19 mouse cellular contexts compared by ENCODE assay signal in genomic region chr2:93902680-93903305, GRCm38 (mm10). TPM values are rescaled to one million over a fixed set of nuclear protein-coding genes. Genes with fewer than 3 reads are reported as not detected.
A peak's percentile ranks its signal among the peaks of the same experiment; 100 is the strongest.
DNase-seq lines count a peak whose midpoint lies in the region; TF ChIP-seq lines count a peak whose summit lies in the region.
"Had no signal": no experiment of that assay in that cellular context is flagged by ENCODE, and none has a peak within 500 bp of the region (broad histone marks: within the 10 kb centered on the region; RNA-seq: fewer than 3 reads in every experiment).

No protein-coding gene starts in this region.

- H3ac ChIP-seq in myocyte (ENCODE audit: control insufficient read depth, insufficient read length): no peak overlapping the region

- peak; percentile 10 to 22 for DNase-seq in heart, adult 18-20 months
- no peak for DNase-seq in heart, adult 9 months (ENCODE audit: low spot score in 2 of 2)
- peak; percentile 87 for DNase-seq in 3T3-L1 (ENCODE audit: low read depth, low spot score)
- DNase-seq in MN1 (ENCODE audit: low spot score): peak; percentile 49
- DNase-seq in cerebellum, adult 11-12 months: no peak
- DNase-seq in kidney, postnatal 14 days: no peak
- DNase-seq: adrenal gland, adult 8-10 months; liver, postnatal 0 days had no signal

- peak overlapping the region; percentile 62 for H3K4me2 ChIP-seq in myocyte (ENCODE audit: low read depth)
- H3K4me2 ChIP-seq: embryonic facial prominence, embryonic 15.5 days; heart, embryonic 15.5 days; limb, embryonic 15.5 days; midbrain, embryonic 13.5 days; neural tube, embryonic 15.5 days; stomach, embryonic 15.5 days had no signal

- H3K4me3 ChIP-seq in myocyte: peak overlapping the region; percentile 2
- H3K4me3 ChIP-seq: embryonic facial prominence, embryonic 15.5 days; forebrain, embryonic 10.5 days; heart, embryonic 15.5 days; limb, embryonic 15.5 days; midbrain, embryonic 13.5 days; neural tube, embryonic 15.5 days; stomach, embryonic 15.5 days had no signal

- no peaks in the 10 kb centered on the region for H3K36me3 ChIP-seq in myocyte (ENCODE audit: control insufficient read depth, insufficient read depth)
- H3K36me3 ChIP-seq: embryonic facial prominence, embryonic 15.5 days; forebrain, embryonic 10.5 days; G1E; heart, embryonic 15.5 days; limb, embryonic 15.5 days; midbrain, embryonic 13.5 days; neural tube, embryonic 15.5 days; stomach, embryonic 15.5 days had no signal

- H3K79me2 ChIP-seq in myocyte (ENCODE audit: control insufficient read depth, insufficient read depth): no peaks in the 10 kb centered on the region

- no peak for TF ChIP-seq POLR2A in myocyte (IDR thresholded peaks at IDR 0.05; ENCODE audit: insufficient read length, low read depth)

- no peaks in the 10 kb centered on the region for H3K27me3 ChIP-seq in myocyte (ENCODE audit: control insufficient read depth, insufficient read depth, insufficient read length)
- H3K27me3 ChIP-seq: embryonic facial prominence, embryonic 15.5 days; limb, embryonic 15.5 days; midbrain, embryonic 13.5 days; neural tube, embryonic 15.5 days; stomach, embryonic 15.5 days had no signal

TF ChIP-seq in myocyte, 11 proteins besides CTCF, POLR2A, EP300 and RAD21:
- TF ChIP-seq E2F4 (IDR thresholded peaks at IDR 0.05; ENCODE audit: insufficient read depth) (no peak), MYOD1 (IDR thresholded peaks at IDR 0.05; ENCODE audit: control insufficient read depth in 1 of 3, insufficient read length in 2 of 3, low read depth in 2 of 3) (no peak), USF1 (IDR thresholded peaks at IDR 0.05; ENCODE audit: low read depth) (no peak), MAX (IDR thresholded peaks at IDR 0.05; ENCODE audit: low read depth) (no peak), SRF (IDR thresholded peaks at IDR 0.05; ENCODE audit: control insufficient read depth, insufficient read length, low read depth) (no peak), MYOG (IDR thresholded peaks at IDR 0.05; ENCODE audit: control insufficient read depth in 1 of 3, insufficient read depth in 1 of 3, insufficient read length in 2 of 3, low read depth in 2 of 3) (no peak), CEBPB (IDR thresholded peaks at IDR 0.05; ENCODE audit: insufficient read depth, poor library complexity, severe bottlenecking) (no peak), REST (IDR thresholded peaks at IDR 0.05; ENCODE audit: insufficient read depth, insufficient read length) (no peak), TCF12 (IDR thresholded peaks at IDR 0.05; ENCODE audit: insufficient read depth, poor library complexity, severe bottlenecking) (no peak), POLR2AphosphoS2 (IDR thresholded peaks at IDR 0.05; ENCODE audit: insufficient read length, low read depth) (no peak), TCF3 (IDR thresholded peaks at IDR 0.05; ENCODE audit: insufficient read length, low read depth) (no peak)

RNA-seq across cellular contexts. Expression of gene Accsl, which starts 33.8 kb away (rescaled TPM):
- total RNA-seq in heart, adult 18-20 months (2021): not detected
- 0.06 TPM for polyA plus RNA-seq in myocyte (2012; fragmentation: generic; extraction: Trizol)
- total RNA-seq: G1E; hematopoietic stem cell, adult 5-6 weeks; megakaryocyte progenitor cell, adult 5-6 weeks had no signal
- polyA plus RNA-seq: forebrain, embryonic 10.5 days; G1E; heart, embryonic 15.5 days; limb, embryonic 15.5 days had no signal

RNA-seq across cellular contexts. Expression of gene Accs, which starts 53.0 kb away (rescaled TPM):
- total RNA-seq in heart, adult 18-20 months (2021): 1 to 10 TPM; 4.1 to 5.2 TPM
- 4.2 TPM for polyA plus RNA-seq in myocyte (2012; fragmentation: generic; extraction: Trizol)

RNA-seq across cellular contexts. Expression of gene Gm13889, which starts 54.2 kb away (rescaled TPM):
- 10 to 100 TPM in 1 of 2 experiments, 1 to 10 TPM in 1; 8.9 to 10.9 TPM for total RNA-seq in heart, adult 18-20 months (2021)
- 6.1 TPM for polyA plus RNA-seq in myocyte (2012; fragmentation: generic; extraction: Trizol)
- total RNA-seq: G1E; hematopoietic stem cell, adult 5-6 weeks; megakaryocyte progenitor cell, adult 5-6 weeks had no signal

Comparison
In these comparisons a context has a peak if more than half of its experiments do, and no peak if none do; other contexts are left out.
1. DNase-seq: peak in heart, adult 18-20 months (2 of 2), 3T3-L1 (single experiment) and MN1 (single experiment); none in heart, adult 9 months (0 of 2), cerebellum, adult 11-12 months (single experiment) and kidney, postnatal 14 days (single experiment).